Mouse (Mus musculus) megakaryocyte, embryonic 14.5 days (primary cell): Measurements from ENCODE around the gene Nrgn. TPM values are rescaled to one million over a fixed set of nuclear protein-coding genes. Genes with fewer than 3 reads are reported as not detected.

ENCODE experiments used
- H3K27me3 ChIP-seq: replicated peaks from 2 replicates; pipeline ENCODE3; 2012; ENCODE audit warnings: inconsistent platforms
- H3K36me3 ChIP-seq: replicated peaks from 2 replicates; pipeline ENCODE3; 2012; ENCODE audit warnings: low read length, inconsistent platforms, mixed read lengths
- H3K4me1 ChIP-seq: 2 replicates; pipeline ENCODE4 v1.6.1; 2012; ENCODE audit warnings: inconsistent platforms
- H3K4me3 ChIP-seq: replicated peaks from 2 replicates; pipeline ENCODE3; 2012; ENCODE audit warnings: moderate library complexity, mild to moderate bottlenecking, inconsistent platforms
- H3K9me3 ChIP-seq: 2 replicates; pipeline ENCODE4 v1.6.1; 2012; ENCODE audit warnings: inconsistent platforms
- FLI1 ChIP-seq: IDR thresholded peaks from 2 replicates; pipeline ENCODE4 v1.6.1; 2012; ENCODE audit warnings: low read length, inconsistent platforms, mixed read lengths
- GATA1 ChIP-seq: IDR thresholded peaks from 3 replicates; pipeline ENCODE4 v1.6.1; 2012; ENCODE audit warnings: mixed read lengths, low read length, inconsistent platforms, borderline replicate concordance
- polyA plus RNA-seq: library from polyadenylated mRNA; stranded (reverse); fragments of >175 nt; gene quantifications from 2 replicates; pipeline ENCODE4 v1.2.3, GENCODE M21; 2012; ENCODE audit warnings: low replicate concordance; ENCODE audit not compliant: insufficient read depth

Gene Nrgn
- polyA plus RNA-seq, 1 experiment = 8,339 TPM

GRCm38 (mm10) chr9:37543869-37544440 is 8.7 kb downstream of the Nrgn start:
- H3K4me3 ChIP-seq = no peak overlapping the region
- H3K4me1 ChIP-seq = peaks cover 96% of the 10 kb centered on the region
- TF ChIP-seq GATA1 = no peak
- no peak for TF ChIP-seq FLI1
- peaks cover 93% of the 10 kb centered on the region for H3K36me3 ChIP-seq
- no peaks in the 10 kb centered on the region for H3K27me3 ChIP-seq
- H3K9me3 ChIP-seq = no peaks in the 10 kb centered on the region

GRCm38 (mm10) chr9:37541851-37542642 is 10.7 kb downstream of the Nrgn start:
- Histone ChIP-seq H3K9me3 (no peaks in the 10 kb centered on the region), H3K4me3 (peak overlapping the region; percentile 29), H3K27me3 (no peaks in the 10 kb centered on the region), H3K4me1 (peaks cover 94% of the 10 kb centered on the region), H3K36me3 (peaks cover 93% of the 10 kb centered on the region)
- no peak for TF ChIP-seq GATA1
- TF ChIP-seq FLI1 = no peak

- TF ChIP-seq GATA1 (no peak), FLI1 (no peak)
- H3K27me3 ChIP-seq = no peaks in the 10 kb centered on the region
- H3K4me3 ChIP-seq = no peak overlapping the region
- peaks cover 93% of the 10 kb centered on the region for H3K36me3 ChIP-seq
- H3K9me3 ChIP-seq = no peaks in the 10 kb centered on the region
- peaks cover 97% of the 10 kb centered on the region for H3K4me1 ChIP-seq
These were observed 11.8 kb downstream of the Nrgn start for GRCm38 (mm10) chr9:37540701-37541575.

DNA sequence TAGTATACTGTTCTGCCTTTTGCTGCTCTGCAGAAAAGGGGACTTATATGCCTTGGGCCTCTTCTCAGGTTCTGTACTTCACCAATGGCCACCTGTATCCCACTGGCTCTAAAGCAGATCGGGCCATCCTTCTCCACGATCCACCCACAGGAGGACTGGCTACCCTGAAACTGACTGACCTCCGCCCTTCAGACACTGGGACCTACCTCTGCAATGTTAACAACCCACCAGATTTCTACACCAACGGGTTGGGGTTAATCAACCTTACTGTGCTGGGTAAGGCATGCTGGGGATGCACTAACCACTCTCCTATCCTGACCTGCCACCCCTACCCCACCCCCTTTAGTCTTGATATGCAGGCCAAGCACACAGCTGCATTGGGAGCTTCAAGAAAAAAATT is 12.5 kb downstream of the Nrgn start:
- H3K4me1 ChIP-seq = peaks cover 97% of the 10 kb centered on the region
- H3K9me3 ChIP-seq = no peaks in the 10 kb centered on the region
- H3K36me3 ChIP-seq = peaks cover 93% of the 10 kb centered on the region
- TF ChIP-seq FLI1 = no peak
- TF ChIP-seq GATA1 = no peak
- no peak overlapping the region for H3K4me3 ChIP-seq
- H3K27me3 ChIP-seq = no peaks in the 10 kb centered on the region

- H3K36me3 ChIP-seq = peaks cover 93% of the 10 kb centered on the region
- peak within 1 kb of the TSS; percentile 33 for H3K4me3 ChIP-seq
- H3K4me1 ChIP-seq = peaks cover 91% of the 10 kb centered on the region
- H3K9me3 ChIP-seq = no peaks in the 10 kb centered on the region
- TF ChIP-seq GATA1 (no peak), FLI1 (no peak)
- H3K27me3 ChIP-seq = no peaks in the 10 kb centered on the region
These were observed 13.3 kb downstream of the Nrgn start, which contains the start of gene Vsig2 for GRCm38 (mm10) chr9:37539170-37540025. Vsig2 (plus strand) TSS chr9:37539255.

GRCm38 (mm10) chr9:37537658-37538250 is 14.9 kb downstream of the Nrgn start:
- H3K4me3 ChIP-seq = no peak overlapping the region
- no peak for TF ChIP-seq GATA1
- TF ChIP-seq FLI1 = no peak

DNA sequence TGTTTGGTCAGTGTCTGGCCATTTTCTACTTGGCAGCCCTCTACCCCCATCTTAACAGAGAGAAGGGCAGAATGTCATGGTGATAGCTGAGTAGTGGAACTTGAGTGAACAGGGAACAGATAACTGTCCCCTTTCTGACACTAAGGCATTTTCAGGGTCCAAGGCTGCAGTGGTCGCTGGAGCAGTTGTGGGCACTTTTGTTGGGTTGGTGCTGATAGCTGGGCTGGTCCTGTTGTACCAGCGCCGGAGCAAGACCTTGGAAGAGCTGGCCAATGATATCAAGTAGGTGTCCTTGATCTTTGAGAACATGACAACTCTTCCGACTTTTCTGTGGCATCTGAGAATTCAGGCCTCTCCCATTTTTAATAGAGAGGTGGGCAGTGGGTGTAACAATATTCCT is 15.9 kb downstream of the Nrgn start:
- Histone ChIP-seq H3K27me3 (no peaks in the 10 kb centered on the region), H3K36me3 (peaks cover 89% of the 10 kb centered on the region), H3K4me1 (peaks cover 89% of the 10 kb centered on the region), H3K4me3 (no peak overlapping the region), H3K9me3 (no peaks in the 10 kb centered on the region)
- TF ChIP-seq GATA1 (no peak), FLI1 (no peak)

More at GRCm38 (mm10) chr9:37537658-37538250, 14.9 kb downstream of the Nrgn start:
- peaks cover 92% of the 10 kb centered on the region for H3K36me3 ChIP-seq
- no peaks in the 10 kb centered on the region for H3K27me3 ChIP-seq
- peaks cover 89% of the 10 kb centered on the region for H3K4me1 ChIP-seq
- no peaks in the 10 kb centered on the region for H3K9me3 ChIP-seq

GRCm38 (mm10) chr9:37530888-37531705 is 21.6 kb downstream of the Nrgn start:
- TF ChIP-seq FLI1 (no peak), GATA1 (no peak)
- Histone ChIP-seq H3K4me1 (peaks cover 90% of the 10 kb centered on the region), H3K36me3 (peaks cover 55% of the 10 kb centered on the region), H3K4me3 (peak overlapping the region; percentile 91), H3K27me3 (peaks cover 3% of the 10 kb centered on the region), H3K9me3 (no peaks in the 10 kb centered on the region)
